Mouse (Mus musculus) intestine, embryonic 14.5 days (tissue): ENCODE data around the gene Lonp2. TPM values are rescaled to one million over a fixed set of nuclear protein-coding genes. Genes with fewer than 3 reads are reported as not detected.

Experiments
- ATAC-seq: fragments of 200-750 bp; cut with Nextera tagmentation; replicated peaks from 2 replicates; pipeline ENCODE4 v1.8.0; 2017; ENCODE audit warnings: low read depth, moderate number of reproducible peaks, moderate TSS enrichment, moderate library complexity; ENCODE audit not compliant: low FRiP score, low TSS enrichment
- DNase-seq: peaks from one replicate; pipeline ENCODE4 v3.0.0-alpha.2; 2018; ENCODE audit warnings: low spot score
- H3K27ac ChIP-seq: fragments of 300-500 bp; sonication (generic); 2 replicates; pipeline ENCODE4 v1.5.1; 2014; ENCODE audit warnings: low read depth, mild to moderate bottlenecking, control low read depth
- H3K27me3 ChIP-seq: fragments of 300-500 bp; sonication (generic); replicated peaks from 2 replicates; pipeline ENCODE4 v1.6.1; 2014; ENCODE audit warnings: low read length, control low read depth; ENCODE audit not compliant: control insufficient read depth, insufficient read depth
- H3K36me3 ChIP-seq: fragments of 300-500 bp; sonication (generic); 2 replicates; pipeline ENCODE4 v1.6.1; 2014; ENCODE audit warnings: low read length, control low read depth; ENCODE audit not compliant: control insufficient read depth, insufficient read depth
- H3K4me1 ChIP-seq: fragments of 300-500 bp; sonication (generic); replicated peaks from 2 replicates; pipeline ENCODE4 v1.6.1; 2014; ENCODE audit warnings: low read length, control low read depth, mixed read lengths; ENCODE audit not compliant: control insufficient read depth, insufficient read depth
- H3K4me2 ChIP-seq: fragments of 300-500 bp; sonication (generic); 2 replicates; pipeline ENCODE4 v1.6.1; 2014; ENCODE audit warnings: low read length
- H3K4me3 ChIP-seq: fragments of 300-500 bp; sonication (generic); 2 replicates; pipeline ENCODE4 v1.5.1; 2014; ENCODE audit warnings: low read depth, low read length, control low read depth, mixed read lengths
- H3K9ac ChIP-seq: fragments of 300-500 bp; sonication (generic); 2 replicates; pipeline ENCODE4 v1.6.1; 2014; ENCODE audit warnings: mild to moderate bottlenecking, low read length
- H3K9me3 ChIP-seq: fragments of 300-500 bp; sonication (generic); 2 replicates; pipeline ENCODE4 v1.6.1; 2016; ENCODE audit warnings: low read length, control low read depth; ENCODE audit not compliant: control insufficient read depth
- WGBS: fragments of 180-500 bp; shearing (Covaris S2); extraction: QIAGEN DNeasy Blood & Tissue Kit; methylation state at CpG from one replicate; pipeline ENCODE4 v1.1.7; 2014; 5-methylcytosine and 5-hydroxymethylcytosine counted together
- polyA plus RNA-seq: library from polyadenylated mRNA; unstranded; fragments of >200 nt; fragmentation: Nextera tagmentation; extraction: Ambion mirVana; gene quantifications from 2 replicates; pipeline ENCODE4 v1.2.1, GENCODE M21; 2014

Lonp2 gene
- polyA plus RNA-seq, 1 experiment from 2014 or later = 47.2 TPM

- Histone ChIP-seq H3K4me3 (no peak overlapping the region), H3K36me3 (peaks cover 23% of the 10 kb centered on the region), H3K27ac (no peak overlapping the region), H3K4me2 (no peak overlapping the region), H3K4me1 (peaks cover 11% of the 10 kb centered on the region; the same call in 1 of the 2 replicates), H3K27me3 (no peaks in the 10 kb centered on the region), H3K9ac (no peak overlapping the region), H3K9me3 (no peaks in the 10 kb centered on the region)
- ATAC-seq (no peak), DNase-seq (no peak)
- WGBS = 84% methylated on average over 6 of the region's 6 CpGs
Measured at GRCm38 (mm10) chr8:86726959-86727358, 103.1 kb downstream of the Lonp2 start.

- Histone ChIP-seq H3K4me1 (peaks cover 11% of the 10 kb centered on the region; the same call in 1 of the 2 replicates), H3K36me3 (peaks cover 17% of the 10 kb centered on the region), H3K9me3 (no peaks in the 10 kb centered on the region), H3K4me2 (no peak overlapping the region), H3K27me3 (no peaks in the 10 kb centered on the region), H3K27ac (no peak overlapping the region), H3K4me3 (no peak overlapping the region), H3K9ac (no peak overlapping the region)
- no peak for ATAC-seq
- no peak for DNase-seq
- 61% methylated on average over 19 of the region's 19 CpGs for WGBS
Measured at GRCm38 (mm10) chr8:86728224-86728950, 104.5 kb downstream of the Lonp2 start.

- H3K9ac ChIP-seq = no peak overlapping the region
- peaks cover 12% of the 10 kb centered on the region; the same call in 1 of the 2 replicates for H3K4me1 ChIP-seq
- 36% methylated on average over 3 of the region's 3 CpGs for WGBS
- H3K4me3 ChIP-seq = no peak overlapping the region
- H3K27me3 ChIP-seq = no peaks in the 10 kb centered on the region
- no peaks in the 10 kb centered on the region for H3K9me3 ChIP-seq
- no peak for ATAC-seq
- H3K36me3 ChIP-seq = peaks cover 17% of the 10 kb centered on the region
- no peak overlapping the region for H3K4me2 ChIP-seq
- no peak for DNase-seq
- no peak overlapping the region for H3K27ac ChIP-seq
Measured at GRCm38 (mm10) chr8:86730303-86730702, 106.5 kb downstream of the Lonp2 start.

GRCm38 (mm10) chr8:86730860-86731259, 107.0 kb downstream of the Lonp2 start:
- Histone ChIP-seq H3K36me3 (peaks cover 17% of the 10 kb centered on the region), H3K4me1 (peaks cover 16% of the 10 kb centered on the region; the same call in 1 of the 2 replicates), H3K27ac (no peak overlapping the region), H3K9me3 (no peaks in the 10 kb centered on the region), H3K4me3 (no peak overlapping the region), H3K27me3 (no peaks in the 10 kb centered on the region), H3K4me2 (no peak overlapping the region), H3K9ac (no peak overlapping the region)
- no peak for DNase-seq
- no peak for ATAC-seq
- 79% methylated on average over 1 of the region's 1 CpGs for WGBS

- no peak overlapping the region for H3K9ac ChIP-seq
- 87% methylated on average over 4 of the region's 4 CpGs for WGBS
- no peak overlapping the region for H3K4me3 ChIP-seq
- no peak for ATAC-seq
- no peaks in the 10 kb centered on the region for H3K9me3 ChIP-seq
- DNase-seq = no peak
- H3K36me3 ChIP-seq = no peaks in the 10 kb centered on the region
- no peaks in the 10 kb centered on the region for H3K27me3 ChIP-seq
- no peak overlapping the region for H3K27ac ChIP-seq
- peaks cover 22% of the 10 kb centered on the region; the same call in 1 of the 2 replicates for H3K4me1 ChIP-seq
- no peak overlapping the region for H3K4me2 ChIP-seq
Measured at GRCm38 (mm10) chr8:86734171-86734570, 110.3 kb downstream of the Lonp2 start.

- no peak for ATAC-seq
- Histone ChIP-seq H3K9ac (no peak overlapping the region), H3K27me3 (no peaks in the 10 kb centered on the region), H3K9me3 (no peaks in the 10 kb centered on the region), H3K4me1 (peaks cover 22% of the 10 kb centered on the region; the same call in 1 of the 2 replicates), H3K4me3 (no peak overlapping the region), H3K27ac (no peak overlapping the region), H3K36me3 (no peaks in the 10 kb centered on the region), H3K4me2 (no peak overlapping the region)
- 82% methylated on average over 1 of the region's 1 CpGs for WGBS
- DNase-seq = no peak
Measured at GRCm38 (mm10) chr8:86734954-86735353, 111.1 kb downstream of the Lonp2 start.

- H3K27ac ChIP-seq = no peak overlapping the region
Measured at GRCm38 (mm10) chr8:86735446-86736111, 111.7 kb downstream of the Lonp2 start.

GRCm38 (mm10) chr8:86740899-86741298, 117.1 kb downstream of the Lonp2 start:
- DNase-seq = no peak
- Histone ChIP-seq H3K9me3 (no peaks in the 10 kb centered on the region), H3K4me3 (no peak overlapping the region), H3K9ac (no peak overlapping the region), H3K36me3 (no peaks in the 10 kb centered on the region), H3K4me2 (no peak overlapping the region), H3K4me1 (peaks cover 11% of the 10 kb centered on the region), H3K27ac (no peak overlapping the region), H3K27me3 (no peaks in the 10 kb centered on the region)
- no peak for ATAC-seq

More at GRCm38 (mm10) chr8:86735446-86736111, 111.7 kb downstream of the Lonp2 start:
- no peaks in the 10 kb centered on the region for H3K36me3 ChIP-seq
- H3K4me2 ChIP-seq = no peak overlapping the region
- no peak for ATAC-seq
- DNase-seq = no peak
- H3K9ac ChIP-seq = no peak overlapping the region
- 46% methylated on average over 3 of the region's 3 CpGs for WGBS
- peaks cover 18% of the 10 kb centered on the region; the same call in 1 of the 2 replicates for H3K4me1 ChIP-seq
- no peak overlapping the region for H3K4me3 ChIP-seq
- H3K9me3 ChIP-seq = no peaks in the 10 kb centered on the region
- H3K27me3 ChIP-seq = no peaks in the 10 kb centered on the region
